Mouse (Mus musculus) kidney, embryonic 16.5 days (tissue): ENCODE data around the gene Grm3. TPM values are rescaled to one million over a fixed set of nuclear protein-coding genes. Genes with fewer than 3 reads are reported as not detected.

Source experiments
- ATAC-seq: fragments of 200-750 bp; cut with Nextera tagmentation; 2 replicates; pipeline ENCODE4 v1.8.0; 2017; ENCODE audit warnings: moderate TSS enrichment; ENCODE audit not compliant: low FRiP score, low TSS enrichment
- H3K27ac ChIP-seq: fragments of 300-500 bp; sonication (generic); 2 replicates; pipeline ENCODE4 v1.5.1; 2014; ENCODE audit warnings: low read length
- H3K27me3 ChIP-seq: fragments of 300-500 bp; sonication (generic); 2 replicates; pipeline ENCODE4 v1.6.1; 2014; ENCODE audit warnings: low read length, control low read depth, mixed read lengths; ENCODE audit not compliant: insufficient read depth
- H3K36me3 ChIP-seq: fragments of 300-500 bp; sonication (generic); 2 replicates; pipeline ENCODE4 v1.6.1; 2014; ENCODE audit warnings: low read length, control low read depth, mixed read lengths; ENCODE audit not compliant: insufficient read depth
- H3K4me1 ChIP-seq: fragments of 300-500 bp; sonication (generic); 2 replicates; pipeline ENCODE4 v1.6.1; 2014; ENCODE audit warnings: low read length, control low read depth, mixed read lengths; ENCODE audit not compliant: insufficient read depth
- H3K4me2 ChIP-seq: fragments of 300-500 bp; sonication (generic); replicated peaks from 2 replicates; pipeline ENCODE4 v1.6.1; 2014; ENCODE audit warnings: low read depth, low read length
- H3K4me3 ChIP-seq: fragments of 300-500 bp; sonication (generic); 2 replicates; pipeline ENCODE4 v1.5.1; 2014; ENCODE audit warnings: mild to moderate bottlenecking, low read length
- H3K9ac ChIP-seq: fragments of 300-500 bp; sonication (generic); replicated peaks from 2 replicates; pipeline ENCODE4 v1.6.1; 2014; ENCODE audit warnings: low read length
- H3K9me3 ChIP-seq: fragments of 300-500 bp; sonication (generic); 2 replicates; pipeline ENCODE4 v1.6.1; 2016; ENCODE audit warnings: low read length, control low read depth
- WGBS: fragments of 180-500 bp; shearing (Covaris S2); extraction: QIAGEN DNeasy Blood & Tissue Kit; methylation state at CpG from one replicate; pipeline ENCODE4 v1.1.7; 2014; 5-methylcytosine and 5-hydroxymethylcytosine counted together
- polyA plus RNA-seq: library from polyadenylated mRNA; unstranded; fragments of >200 nt; fragmentation: Nextera tagmentation; extraction: Ambion mirVana; gene quantifications from 2 replicates; pipeline ENCODE4 v1.2.1, GENCODE M21; 2015

Gene Grm3
- polyA plus RNA-seq, 1 experiment from 2014 or later, result 0.32 TPM

GRCm38 (mm10) chr5:9540822-9541557, 184.0 kb downstream of the Grm3 start:
- Histone ChIP-seq H3K36me3 (no peaks in the 10 kb centered on the region), H3K9ac (no peak overlapping the region), H3K9me3 (no peaks in the 10 kb centered on the region), H3K4me3 (no peak overlapping the region), H3K4me2 (no peak overlapping the region), H3K27me3 (no peaks in the 10 kb centered on the region), H3K27ac (no peak overlapping the region), H3K4me1 (no peaks in the 10 kb centered on the region)
- ATAC-seq, result no peak
- 18% methylated on average over 8 of the region's 8 CpGs for WGBS

GRCm38 (mm10) chr5:9525507-9525906, 199.5 kb downstream of the Grm3 start:
- Histone ChIP-seq H3K9ac (no peak overlapping the region), H3K9me3 (no peaks in the 10 kb centered on the region), H3K27me3 (no peaks in the 10 kb centered on the region), H3K27ac (no peak overlapping the region), H3K4me1 (no peaks in the 10 kb centered on the region), H3K4me3 (no peak overlapping the region), H3K4me2 (no peak overlapping the region), H3K36me3 (no peaks in the 10 kb centered on the region)
- WGBS, result 81% methylated on average over 4 of the region's 4 CpGs
- ATAC-seq, result no peak

- Histone ChIP-seq H3K4me1 (no peaks in the 10 kb centered on the region), H3K4me3 (no peak overlapping the region), H3K36me3 (no peaks in the 10 kb centered on the region), H3K9ac (no peak overlapping the region), H3K9me3 (no peaks in the 10 kb centered on the region), H3K27ac (no peak overlapping the region), H3K4me2 (no peak overlapping the region), H3K27me3 (no peaks in the 10 kb centered on the region)
- ATAC-seq, result no peak
- 86% methylated on average over 1 of the region's 1 CpGs for WGBS
Observed at GRCm38 (mm10) chr5:9511027-9511426, 213.9 kb downstream of the Grm3 start.

- no peak overlapping the region for H3K27ac ChIP-seq
- 66% methylated on average over 4 of the region's 4 CpGs for WGBS
- no peak overlapping the region for H3K9ac ChIP-seq
- no peak overlapping the region for H3K4me3 ChIP-seq
- no peaks in the 10 kb centered on the region for H3K27me3 ChIP-seq
- no peaks in the 10 kb centered on the region for H3K36me3 ChIP-seq
- no peaks in the 10 kb centered on the region for H3K4me1 ChIP-seq
- H3K4me2 ChIP-seq, result no peak overlapping the region
- ATAC-seq, result no peak
- no peaks in the 10 kb centered on the region for H3K9me3 ChIP-seq
Observed at GRCm38 (mm10) chr5:9497235-9497634, 227.7 kb downstream of the Grm3 start.

GRCm38 (mm10) chr5:9495456-9495855, 229.5 kb downstream of the Grm3 start:
- Histone ChIP-seq H3K9ac (no peak overlapping the region), H3K4me1 (no peaks in the 10 kb centered on the region), H3K27me3 (no peaks in the 10 kb centered on the region), H3K4me2 (no peak overlapping the region), H3K27ac (no peak overlapping the region), H3K36me3 (no peaks in the 10 kb centered on the region), H3K4me3 (no peak overlapping the region), H3K9me3 (no peaks in the 10 kb centered on the region)
- WGBS, result 24% methylated on average over 5 of the region's 5 CpGs
- ATAC-seq, result no peak

GRCm38 (mm10) chr5:9477587-9477986, 247.4 kb downstream of the Grm3 start:
- H3K36me3 ChIP-seq, result no peaks in the 10 kb centered on the region
- no peak overlapping the region for H3K4me2 ChIP-seq
- WGBS, result 80% methylated on average over 3 of the region's 3 CpGs
- no peak for ATAC-seq
- H3K9ac ChIP-seq, result no peak overlapping the region
- no peaks in the 10 kb centered on the region for H3K9me3 ChIP-seq
- H3K4me3 ChIP-seq, result no peak overlapping the region
- no peaks in the 10 kb centered on the region for H3K27me3 ChIP-seq
- no peaks in the 10 kb centered on the region for H3K4me1 ChIP-seq
- H3K27ac ChIP-seq, result no peak overlapping the region

- Histone ChIP-seq H3K9me3 (no peaks in the 10 kb centered on the region), H3K27ac (no peak overlapping the region), H3K4me1 (no peaks in the 10 kb centered on the region), H3K4me2 (no peak overlapping the region), H3K36me3 (no peaks in the 10 kb centered on the region), H3K27me3 (no peaks in the 10 kb centered on the region), H3K4me3 (no peak overlapping the region), H3K9ac (no peak overlapping the region)
- WGBS, result 90% methylated on average over 2 of the region's 2 CpGs
- ATAC-seq, result no peak
Observed at GRCm38 (mm10) chr5:9453298-9453697, 271.7 kb downstream of the Grm3 start.

- no peak overlapping the region for H3K27ac ChIP-seq
- H3K9me3 ChIP-seq, result no peaks in the 10 kb centered on the region
- no peaks in the 10 kb centered on the region for H3K4me1 ChIP-seq
- H3K4me2 ChIP-seq, result no peak overlapping the region
- ATAC-seq, result no peak
- H3K36me3 ChIP-seq, result no peaks in the 10 kb centered on the region
- WGBS, result 65% methylated on average over 5 of the region's 5 CpGs
- H3K4me3 ChIP-seq, result no peak overlapping the region
- H3K27me3 ChIP-seq, result no peaks in the 10 kb centered on the region
- no peak overlapping the region for H3K9ac ChIP-seq
Observed at GRCm38 (mm10) chr5:9449570-9449969, 275.4 kb downstream of the Grm3 start.

- 84% methylated on average over 6 of the region's 6 CpGs for WGBS
- H3K27me3 ChIP-seq, result no peaks in the 10 kb centered on the region
- no peaks in the 10 kb centered on the region for H3K9me3 ChIP-seq
- no peak overlapping the region for H3K9ac ChIP-seq
- no peak overlapping the region for H3K27ac ChIP-seq
- ATAC-seq, result no peak
- H3K4me2 ChIP-seq, result no peak overlapping the region
- no peaks in the 10 kb centered on the region for H3K4me1 ChIP-seq
- H3K4me3 ChIP-seq, result no peak overlapping the region
- no peaks in the 10 kb centered on the region for H3K36me3 ChIP-seq
Observed at GRCm38 (mm10) chr5:9448931-9449330, 276.0 kb downstream of the Grm3 start.

GRCm38 (mm10) chr5:9446146-9446545, 278.8 kb downstream of the Grm3 start:
- no peak overlapping the region for H3K27ac ChIP-seq
- H3K36me3 ChIP-seq, result no peaks in the 10 kb centered on the region
- no peaks in the 10 kb centered on the region for H3K4me1 ChIP-seq
- no peaks in the 10 kb centered on the region for H3K9me3 ChIP-seq
- H3K9ac ChIP-seq, result no peak overlapping the region
- H3K27me3 ChIP-seq, result no peaks in the 10 kb centered on the region
- no peak overlapping the region for H3K4me2 ChIP-seq
- no peak for ATAC-seq
- H3K4me3 ChIP-seq, result no peak overlapping the region
- 0% methylated on average over 1 of the region's 1 CpGs for WGBS
